In genomic region chr19:21036507-21037425, GRCm38 (mm10) we compare ENCODE assay signal across 8 mouse cellular contexts.
DNase-seq lines count a peak whose midpoint lies in the region; ATAC-seq and TF ChIP-seq lines count a peak whose summit lies in the region.

No protein-coding gene starts in this region.

- H3K4me3 ChIP-seq in hindbrain, embryonic 15.5 days = no peak overlapping the region
- no peak overlapping the region for H3K4me3 ChIP-seq in liver, embryonic 12.5 days
- H3K4me3 ChIP-seq in midbrain, embryonic 16.5 days (ENCODE audit: low read depth, low read length) = no peak overlapping the region
- no peak overlapping the region for H3K4me3 ChIP-seq in stomach, postnatal 0 days (ENCODE audit: low read depth, low read length)

- no peaks in the 10 kb centered on the region for H3K27me3 ChIP-seq in hindbrain, embryonic 15.5 days
- no peaks in the 10 kb centered on the region for H3K27me3 ChIP-seq in liver, embryonic 12.5 days (replicated peaks)
- no peaks in the 10 kb centered on the region for H3K27me3 ChIP-seq in midbrain, embryonic 16.5 days (ENCODE audit: control insufficient read depth, insufficient read depth, low read depth, low read length)
- H3K27me3 ChIP-seq in stomach, postnatal 0 days (ENCODE audit: control insufficient read depth, insufficient read depth, low read length) = no peaks in the 10 kb centered on the region

- peaks cover 7% of the 10 kb centered on the region for H3K4me1 ChIP-seq in hindbrain, embryonic 15.5 days (replicated peaks)
- peaks cover 14% of the 10 kb centered on the region for H3K4me1 ChIP-seq in liver, embryonic 12.5 days
- no peaks in the 10 kb centered on the region for H3K4me1 ChIP-seq in midbrain, embryonic 16.5 days (ENCODE audit: control insufficient read depth, insufficient read depth, low read length)
- H3K4me1 ChIP-seq in stomach, postnatal 0 days (replicated peaks; ENCODE audit: control insufficient read depth, insufficient read depth) = no peaks in the 10 kb centered on the region

- H3K27ac ChIP-seq in hindbrain, embryonic 15.5 days (replicated peaks) = no peak overlapping the region
- H3K27ac ChIP-seq in liver, embryonic 12.5 days = peak overlapping the region; percentile 57
- no peak overlapping the region for H3K27ac ChIP-seq in midbrain, embryonic 16.5 days (ENCODE audit: low read length)
- peak overlapping the region; percentile 45; the same call in 1 of the 2 replicates for H3K27ac ChIP-seq in stomach, postnatal 0 days (replicated peaks)

- H3K9me3 ChIP-seq in hindbrain, embryonic 15.5 days = no peaks in the 10 kb centered on the region
- no peaks in the 10 kb centered on the region for H3K9me3 ChIP-seq in liver, embryonic 12.5 days (replicated peaks)
- no peaks in the 10 kb centered on the region for H3K9me3 ChIP-seq in midbrain, embryonic 16.5 days (replicated peaks; ENCODE audit: control insufficient read depth, low read length, poor library complexity, severe bottlenecking)
- no peaks in the 10 kb centered on the region for H3K9me3 ChIP-seq in stomach, postnatal 0 days (ENCODE audit: control insufficient read depth, low read length)

- no peak overlapping the region for H3K4me2 ChIP-seq in hindbrain, embryonic 15.5 days
- peak overlapping the region; percentile 28 for H3K4me2 ChIP-seq in liver, embryonic 12.5 days
- H3K4me2 ChIP-seq in midbrain, embryonic 16.5 days (ENCODE audit: low read length) = no peak overlapping the region
- H3K4me2 ChIP-seq in stomach, postnatal 0 days (replicated peaks; ENCODE audit: low read depth) = no peak overlapping the region

- H3K9ac ChIP-seq in hindbrain, embryonic 15.5 days = no peak overlapping the region
- H3K9ac ChIP-seq in liver, embryonic 12.5 days = no peak overlapping the region
- H3K9ac ChIP-seq in midbrain, embryonic 16.5 days (ENCODE audit: low read depth, low read length) = no peak overlapping the region
- H3K9ac ChIP-seq in stomach, postnatal 0 days (ENCODE audit: low read length) = no peak overlapping the region

- WGBS in hindbrain, embryonic 15.5 days = 57% methylated on average over 14 of the region's 14 CpGs
- WGBS in liver, embryonic 12.5 days (ENCODE audit: insufficient replicate concordance) = 22% methylated on average over 14 of the region's 14 CpGs
- WGBS in midbrain, embryonic 16.5 days = 63% methylated on average over 14 of the region's 14 CpGs
- 59% methylated on average over 14 of the region's 14 CpGs for WGBS in stomach, postnatal 0 days

- no peak for TF ChIP-seq EP300 in stomach, postnatal 0 days (optimal IDR thresholded peaks at IDR 0.05)

- H3K36me3 ChIP-seq in hindbrain, embryonic 15.5 days = no peaks in the 10 kb centered on the region
- no peaks in the 10 kb centered on the region for H3K36me3 ChIP-seq in liver, embryonic 12.5 days
- no peaks in the 10 kb centered on the region for H3K36me3 ChIP-seq in midbrain, embryonic 16.5 days (ENCODE audit: control insufficient read depth, insufficient read depth, low read length)
- no peaks in the 10 kb centered on the region for H3K36me3 ChIP-seq in stomach, postnatal 0 days (ENCODE audit: control insufficient read depth, insufficient read depth, low read length)

- peak; percentile 78; the same call in 1 of the 2 replicates for ATAC-seq in hindbrain, embryonic 15.5 days (ENCODE audit: low FRiP score, low read depth)
- no peak for ATAC-seq in liver, embryonic 12.5 days
- ATAC-seq in midbrain, embryonic 16.5 days = peak; percentile 46
- peak; percentile 59 for ATAC-seq in stomach, postnatal 0 days (ENCODE audit: low FRiP score, low TSS enrichment)

- no peak for TF ChIP-seq CTCF in stomach, postnatal 0 days (IDR thresholded peaks at IDR 0.05; ENCODE audit: low read depth)

- DNase-seq in cerebellum, postnatal 10 days = peak; percentile 58 to 59
- DNase-seq in cerebellum, adult 11-12 months = no peak
- peak; percentile 17 for DNase-seq in adipocyte (ENCODE audit: low spot score)
- DNase-seq in gastrocnemius, postnatal 10 days = peak; percentile 12
- peak; percentile 41 for DNase-seq in stomach, postnatal 0 days (ENCODE audit: low spot score)

Comparison
In these comparisons a context has a peak if more than half of its experiments do, and no peak if none do; other contexts are left out.
1. H3K27ac ChIP-seq: peak in liver, embryonic 12.5 days (single experiment) and stomach, postnatal 0 days (single experiment); none in hindbrain, embryonic 15.5 days (single experiment) and midbrain, embryonic 16.5 days (single experiment).